Mouse (Mus musculus) embryonic facial prominence, embryonic 11.5 days (tissue): ENCODE measurements around the gene Hmx2. TPM values are rescaled to one million over a fixed set of nuclear protein-coding genes. Genes with fewer than 3 reads are reported as not detected.

ENCODE experiments used
- ATAC-seq: fragments of 200-750 bp; cut with Nextera tagmentation; replicated peaks from 2 replicates; pipeline ENCODE4 v1.8.0; 2017; ENCODE audit warnings: low read depth; ENCODE audit not compliant: insufficient number of reproducible peaks, low FRiP score, low TSS enrichment
- DNase-seq: peaks from one replicate; pipeline ENCODE4 v3.0.0-alpha.2; 2015; ENCODE audit warnings: low spot score
- H3K27ac ChIP-seq: fragments of 300-500 bp; sonication (generic); replicated peaks from 2 replicates; pipeline ENCODE4 v1.5.1; 2014; ENCODE audit warnings: mild to moderate bottlenecking, low read depth, low read length, control low read depth
- H3K27me3 ChIP-seq: fragments of 300-500 bp; sonication (generic); 2 replicates; pipeline ENCODE4 v1.6.1; 2014; ENCODE audit warnings: mild to moderate bottlenecking, low read length, moderate library complexity, mixed read lengths; ENCODE audit not compliant: control insufficient read depth, insufficient read depth
- H3K36me3 ChIP-seq: fragments of 300-500 bp; sonication (generic); replicated peaks from 2 replicates; pipeline ENCODE4 v1.6.1; 2014; ENCODE audit warnings: low read depth, mild to moderate bottlenecking, low read length, moderate library complexity, mixed read lengths; ENCODE audit not compliant: control insufficient read depth, insufficient read depth
- H3K4me1 ChIP-seq: fragments of 300-500 bp; sonication (generic); 2 replicates; pipeline ENCODE4 v1.6.1; 2014; ENCODE audit warnings: low read length, mixed read lengths; ENCODE audit not compliant: control insufficient read depth, insufficient read depth
- H3K4me2 ChIP-seq: fragments of 300-500 bp; sonication (generic); 2 replicates; pipeline ENCODE4 v1.6.1; 2014; ENCODE audit warnings: low read depth, mild to moderate bottlenecking, control low read depth, low read length, moderate library complexity
- H3K4me3 ChIP-seq: fragments of 300-500 bp; sonication (generic); 2 replicates; pipeline ENCODE4 v1.5.1; 2014; ENCODE audit warnings: low read depth, low read length, control low read depth
- H3K9ac ChIP-seq: fragments of 300-500 bp; sonication (generic); replicated peaks from 2 replicates; pipeline ENCODE4 v1.6.1; 2014; ENCODE audit warnings: mild to moderate bottlenecking, control low read depth, low read length
- H3K9me3 ChIP-seq: fragments of 300-500 bp; sonication (generic); replicated peaks from 2 replicates; pipeline ENCODE4 v1.6.1; 2016; ENCODE audit warnings: mild to moderate bottlenecking, low read length, inconsistent platforms, mixed read lengths; ENCODE audit not compliant: control insufficient read depth
- WGBS: fragments of 180-500 bp; shearing (Covaris S2); extraction: QIAGEN DNeasy Blood & Tissue Kit; methylation state at CpG from one replicate; pipeline ENCODE4 v1.1.7; 2014; 5-methylcytosine and 5-hydroxymethylcytosine counted together
- polyA plus RNA-seq: library from polyadenylated mRNA; unstranded; fragments of >200 nt; fragmentation: Nextera tagmentation; extraction: Ambion mirVana; gene quantifications from 2 replicates; pipeline ENCODE4 v1.2.1, GENCODE M21; 2014

Hmx2 gene
- polyA plus RNA-seq, 1 experiment from 2014 or later: 0.21 TPM

GRCm38 (mm10) chr7:131575246-131575645, 26.7 kb downstream of the Hmx2 start:
- no peak overlapping the region for H3K4me2 ChIP-seq
- H3K27me3 ChIP-seq: no peaks in the 10 kb centered on the region
- WGBS: 72% methylated on average over 6 of the region's 6 CpGs
- no peaks in the 10 kb centered on the region for H3K9me3 ChIP-seq
- H3K4me1 ChIP-seq: no peaks in the 10 kb centered on the region
- DNase-seq (no peak), ATAC-seq (no peak)
- H3K9ac ChIP-seq: no peak overlapping the region
- H3K27ac ChIP-seq: no peak overlapping the region
- H3K4me3 ChIP-seq: no peak overlapping the region
- H3K36me3 ChIP-seq: no peaks in the 10 kb centered on the region

GRCm38 (mm10) chr7:131582178-131582577, 33.6 kb downstream of the Hmx2 start:
- DNase-seq (no peak), ATAC-seq (no peak)
- H3K4me3 ChIP-seq: no peak overlapping the region
- H3K4me2 ChIP-seq: no peak overlapping the region
- no peaks in the 10 kb centered on the region for H3K36me3 ChIP-seq
- WGBS: 61% methylated on average over 9 of the region's 9 CpGs
- no peaks in the 10 kb centered on the region for H3K4me1 ChIP-seq
- no peaks in the 10 kb centered on the region for H3K9me3 ChIP-seq
- no peaks in the 10 kb centered on the region for H3K27me3 ChIP-seq
- H3K27ac ChIP-seq: no peak overlapping the region
- no peak overlapping the region for H3K9ac ChIP-seq

GRCm38 (mm10) chr7:131585551-131585950, 37.0 kb downstream of the Hmx2 start:
- Histone ChIP-seq H3K4me3 (no peak overlapping the region), H3K4me2 (no peak overlapping the region), H3K36me3 (no peaks in the 10 kb centered on the region), H3K9me3 (no peaks in the 10 kb centered on the region), H3K27me3 (no peaks in the 10 kb centered on the region), H3K27ac (no peak overlapping the region), H3K4me1 (no peaks in the 10 kb centered on the region), H3K9ac (no peak overlapping the region)
- WGBS: 59% methylated on average over 5 of the region's 5 CpGs
- ATAC-seq (no peak), DNase-seq (peak; percentile 2)

- H3K27ac ChIP-seq: no peak overlapping the region
- no peaks in the 10 kb centered on the region for H3K9me3 ChIP-seq
- H3K4me2 ChIP-seq: no peak overlapping the region
- H3K27me3 ChIP-seq: no peaks in the 10 kb centered on the region
- peak; percentile 54 for DNase-seq
- 11% methylated on average over 12 of the region's 12 CpGs for WGBS
- ATAC-seq: peak; percentile 79; the same call in 1 of the 2 replicates
- H3K4me3 ChIP-seq: no peak overlapping the region
- peak overlapping the region; percentile 26; the same call in 1 of the 2 replicates for H3K9ac ChIP-seq
- no peaks in the 10 kb centered on the region; the same call in 1 of the 2 replicates for H3K4me1 ChIP-seq
- no peaks in the 10 kb centered on the region for H3K36me3 ChIP-seq
Observed at GRCm38 (mm10) chr7:131597779-131598482, 49.4 kb downstream of the Hmx2 start.

GRCm38 (mm10) chr7:131598483-131598824, 49.9 kb downstream of the Hmx2 start:
- Histone ChIP-seq H3K27me3 (no peaks in the 10 kb centered on the region), H3K4me2 (no peak overlapping the region), H3K9ac (peak overlapping the region; percentile 26; the same call in 1 of the 2 replicates), H3K27ac (no peak overlapping the region), H3K36me3 (no peaks in the 10 kb centered on the region), H3K9me3 (no peaks in the 10 kb centered on the region), H3K4me1 (no peaks in the 10 kb centered on the region; the same call in 1 of the 2 replicates), H3K4me3 (no peak overlapping the region)
- ATAC-seq (no peak), DNase-seq (peak; percentile 81)
- 4% methylated on average over 5 of the region's 5 CpGs for WGBS

GRCm38 (mm10) chr7:131602106-131602505, 53.5 kb downstream of the Hmx2 start:
- Histone ChIP-seq H3K9me3 (no peaks in the 10 kb centered on the region), H3K27me3 (no peaks in the 10 kb centered on the region), H3K4me3 (no peak overlapping the region), H3K9ac (no peak overlapping the region), H3K4me2 (no peak overlapping the region), H3K36me3 (no peaks in the 10 kb centered on the region), H3K27ac (no peak overlapping the region), H3K4me1 (no peaks in the 10 kb centered on the region; the same call in 1 of the 2 replicates)
- ATAC-seq (no peak), DNase-seq (no peak)
- WGBS: 71% methylated on average over 7 of the region's 7 CpGs

GRCm38 (mm10) chr7:131603186-131603585, 54.6 kb downstream of the Hmx2 start:
- Histone ChIP-seq H3K9me3 (no peaks in the 10 kb centered on the region), H3K4me3 (no peak overlapping the region), H3K4me1 (no peaks in the 10 kb centered on the region; the same call in 1 of the 2 replicates), H3K27me3 (no peaks in the 10 kb centered on the region), H3K9ac (no peak overlapping the region), H3K27ac (no peak overlapping the region), H3K36me3 (no peaks in the 10 kb centered on the region), H3K4me2 (no peak overlapping the region)
- ATAC-seq (no peak; the same call in 1 of the 2 replicates), DNase-seq (peak; percentile 20)
- WGBS: 9% methylated on average over 9 of the region's 11 CpGs

GRCm38 (mm10) chr7:131604946-131605345, 56.4 kb downstream of the Hmx2 start:
- no peak for DNase-seq
- no peak overlapping the region for H3K9ac ChIP-seq

More at GRCm38 (mm10) chr7:131604946-131605345, 56.4 kb downstream of the Hmx2 start:
- no peaks in the 10 kb centered on the region for H3K4me1 ChIP-seq
- H3K4me2 ChIP-seq: no peak overlapping the region
- H3K36me3 ChIP-seq: no peaks in the 10 kb centered on the region
- WGBS: 92% methylated on average over 10 of the region's 10 CpGs
- no peaks in the 10 kb centered on the region for H3K9me3 ChIP-seq
- H3K27me3 ChIP-seq: no peaks in the 10 kb centered on the region
- H3K4me3 ChIP-seq: no peak overlapping the region
- no peak overlapping the region for H3K27ac ChIP-seq
- ATAC-seq: no peak
